Mouse (Mus musculus): ENCODE measurements around the gene Avpr2. TPM values are rescaled to one million over a fixed set of nuclear protein-coding genes. Genes with fewer than 3 reads are reported as not detected.

Avpr2 gene
- polyA plus RNA-seq (2014; fragmentation: Illumina TruSeq; extraction: RNeasy Lipid Tissue Mini Kit (QIAGEN cat#74804)): not detected

DNA sequence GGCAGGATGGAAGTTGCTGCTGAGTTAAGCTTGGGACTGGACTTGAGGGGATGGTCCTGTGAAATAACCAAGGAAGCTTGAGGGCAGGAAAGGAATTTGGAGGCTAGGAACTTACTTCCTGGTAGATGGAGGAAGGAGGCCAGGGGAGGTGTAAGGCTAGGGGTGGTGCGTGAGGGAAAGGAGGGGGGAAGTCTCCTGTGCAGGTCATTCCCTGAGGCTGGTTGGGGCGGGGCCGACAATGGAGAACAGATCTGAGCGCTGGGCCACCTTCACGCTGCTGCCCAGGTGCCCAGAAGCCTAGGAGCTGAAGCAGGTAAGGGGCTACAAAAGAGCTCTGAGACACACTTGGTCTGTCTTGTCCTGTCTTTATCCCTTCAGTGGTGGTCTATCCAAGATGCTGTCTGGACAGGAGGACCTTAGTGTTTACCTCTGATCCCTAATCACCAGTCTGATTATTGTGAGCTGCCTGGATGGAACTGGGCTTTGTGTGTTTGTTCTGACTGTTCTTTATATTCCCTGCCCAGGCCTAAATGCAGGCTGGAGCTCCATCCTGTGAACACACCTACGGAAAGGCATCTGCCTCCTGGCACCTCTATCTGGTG is at the start of gene Avpr2:
Gene Avpr2 (plus strand): TSS at position 552 of the 602 bp plus-strand sequence.

DNA sequence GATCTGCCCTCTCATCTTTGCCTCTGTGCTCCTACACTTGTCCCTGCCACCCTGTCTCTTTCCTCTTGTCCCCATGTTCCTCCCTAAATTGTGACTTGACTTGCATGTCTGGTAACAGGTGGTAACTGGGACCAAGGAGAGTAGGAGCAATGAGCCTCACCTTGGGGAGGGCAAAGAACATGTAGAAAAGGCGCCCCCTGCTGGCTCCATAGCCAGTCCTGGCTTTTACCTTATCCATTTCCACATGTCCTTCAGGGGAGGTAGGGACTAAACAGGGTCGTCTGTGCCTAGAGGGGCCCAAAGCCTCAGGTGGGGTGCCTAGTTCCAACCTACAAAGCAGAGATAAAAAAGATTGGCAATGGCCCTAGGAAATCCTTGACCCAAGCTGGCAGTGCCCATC is 3.8 kb downstream of the Avpr2 start, which contains the start of gene L1cam:
Gene L1cam (minus strand): TSS at position 387 of the 400 bp plus-strand sequence.

DNA sequence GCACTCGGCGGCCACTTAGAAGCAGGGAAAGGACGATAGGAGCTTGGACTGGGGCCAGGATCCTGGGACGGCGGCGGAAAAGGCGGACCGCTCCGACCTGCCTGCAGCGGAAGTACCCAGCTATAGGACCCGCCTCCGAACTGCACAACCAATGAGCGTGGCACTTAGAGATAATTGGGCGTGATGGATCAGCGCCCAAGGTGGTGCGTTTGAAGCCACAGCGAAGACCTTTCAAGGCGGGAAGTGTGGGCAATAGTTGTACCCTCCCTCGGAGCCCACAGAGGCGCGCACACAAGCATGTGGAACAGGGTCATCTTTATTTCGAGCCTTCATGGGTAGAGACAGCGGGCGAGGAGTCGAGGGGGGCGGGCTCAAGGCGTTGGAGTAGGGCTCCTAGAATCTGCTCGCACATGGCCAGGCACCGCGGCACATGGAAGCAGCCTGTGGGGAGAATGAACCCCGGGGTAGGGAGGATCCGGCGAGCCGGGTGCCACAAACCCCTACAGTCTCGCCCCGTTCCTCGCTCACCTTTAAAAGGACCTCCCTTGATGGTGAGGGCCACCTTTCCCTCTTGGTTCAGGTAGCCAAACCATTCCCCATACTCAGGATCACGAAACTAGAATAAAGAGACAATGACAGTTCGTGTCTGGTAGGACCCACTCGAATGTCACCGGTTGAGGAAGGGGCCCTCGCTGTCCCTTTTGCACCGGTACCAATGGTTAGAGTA is 30.1 kb downstream of the Avpr2 start, which contains the start of the genes Arhgap4 and Naa10:
Gene Arhgap4 (minus strand): TSS at position 48 of the 727 bp plus-strand sequence.
Gene Naa10 (minus strand): TSS at position 122 of the 727 bp plus-strand sequence.

DNA sequence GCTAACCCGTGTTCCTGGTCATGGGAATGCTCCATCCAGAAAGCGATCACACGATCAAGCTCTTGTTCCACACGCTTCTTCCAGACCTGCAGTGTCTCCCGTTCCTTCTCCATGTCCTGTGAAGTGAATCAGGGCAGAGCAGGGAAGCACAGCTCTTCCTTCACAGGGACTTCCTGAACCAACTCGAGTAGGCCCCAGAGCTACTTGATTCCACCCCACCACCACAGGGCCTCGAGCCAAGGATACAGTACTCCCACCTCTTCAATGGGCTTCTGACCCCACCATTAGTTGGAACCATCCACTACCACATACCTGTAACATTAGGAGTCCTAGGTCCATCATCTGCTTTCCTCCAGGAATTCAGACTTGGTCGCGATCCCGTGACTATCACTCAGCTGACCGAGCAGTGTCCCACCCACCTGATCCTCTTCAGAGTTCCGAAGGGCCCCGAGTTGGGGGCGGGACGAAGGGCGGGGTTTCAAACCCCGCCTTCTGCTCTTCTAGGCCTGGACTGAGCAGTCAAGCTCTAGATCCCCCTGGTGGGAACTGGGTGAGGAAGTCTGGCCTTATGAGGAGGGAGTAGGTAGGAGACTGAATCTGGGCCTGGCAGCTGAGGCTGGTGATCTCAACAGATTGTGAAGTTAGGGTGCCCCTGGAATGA is 38.6 kb downstream of the Avpr2 start, which contains the start of gene Renbp:
Gene Renbp (minus strand): TSS at position 449 of the 661 bp plus-strand sequence.

Other genes starting within 250 kb of the Avpr2 start
- gene Pnck, start 232.0 kb upstream of the Avpr2 start, polyA plus RNA-seq (2014; fragmentation: Illumina TruSeq; extraction: RNeasy Lipid Tissue Mini Kit (QIAGEN cat#74804)): not detected
- 24.7 TPM for gene Slc6a8, start 219.0 kb upstream of the Avpr2 start, polyA plus RNA-seq (2014; fragmentation: Illumina TruSeq; extraction: RNeasy Lipid Tissue Mini Kit (QIAGEN cat#74804))
- 139 TPM for gene Bcap31, start 175.9 kb upstream of the Avpr2 start, polyA plus RNA-seq (2014; fragmentation: Illumina TruSeq; extraction: RNeasy Lipid Tissue Mini Kit (QIAGEN cat#74804))
- 1.4 TPM for gene Abcd1, start 175.5 kb upstream of the Avpr2 start, polyA plus RNA-seq (2014; fragmentation: Illumina TruSeq; extraction: RNeasy Lipid Tissue Mini Kit (QIAGEN cat#74804))
- gene Plxnb3, start 135.0 kb upstream of the Avpr2 start, polyA plus RNA-seq (2014; fragmentation: Illumina TruSeq; extraction: RNeasy Lipid Tissue Mini Kit (QIAGEN cat#74804)): not detected
- gene Srpk3, start 117.7 kb upstream of the Avpr2 start, polyA plus RNA-seq (2014; fragmentation: Illumina TruSeq; extraction: RNeasy Lipid Tissue Mini Kit (QIAGEN cat#74804)): not detected
- 19.0 TPM for gene Idh3g, start 105.2 kb upstream of the Avpr2 start, polyA plus RNA-seq (2014; fragmentation: Illumina TruSeq; extraction: RNeasy Lipid Tissue Mini Kit (QIAGEN cat#74804))
- gene Ssr4, start 105.1 kb upstream of the Avpr2 start, polyA plus RNA-seq (2014; fragmentation: Illumina TruSeq; extraction: RNeasy Lipid Tissue Mini Kit (QIAGEN cat#74804)): 14.9 TPM
- 1.2 TPM for gene Pdzd4, start 67.1 kb upstream of the Avpr2 start, polyA plus RNA-seq (2014; fragmentation: Illumina TruSeq; extraction: RNeasy Lipid Tissue Mini Kit (QIAGEN cat#74804))
- gene L1cam, start 4.0 kb downstream of the Avpr2 start, polyA plus RNA-seq (2014; fragmentation: Illumina TruSeq; extraction: RNeasy Lipid Tissue Mini Kit (QIAGEN cat#74804)): 0.48 TPM
- 0.46 TPM for gene Arhgap4, start 29.8 kb downstream of the Avpr2 start, polyA plus RNA-seq (2014; fragmentation: Illumina TruSeq; extraction: RNeasy Lipid Tissue Mini Kit (QIAGEN cat#74804))
- gene Naa10, start 29.8 kb downstream of the Avpr2 start, polyA plus RNA-seq (2014; fragmentation: Illumina TruSeq; extraction: RNeasy Lipid Tissue Mini Kit (QIAGEN cat#74804)): 6.2 TPM
- 2.0 TPM for gene Renbp, start 38.7 kb downstream of the Avpr2 start, polyA plus RNA-seq (2014; fragmentation: Illumina TruSeq; extraction: RNeasy Lipid Tissue Mini Kit (QIAGEN cat#74804))
- 43.7 TPM for gene Hcfc1, start 74.3 kb downstream of the Avpr2 start, polyA plus RNA-seq (2014; fragmentation: Illumina TruSeq; extraction: RNeasy Lipid Tissue Mini Kit (QIAGEN cat#74804))
- 50.0 TPM for gene Irak1, start 131.8 kb downstream of the Avpr2 start, polyA plus RNA-seq (2014; fragmentation: Illumina TruSeq; extraction: RNeasy Lipid Tissue Mini Kit (QIAGEN cat#74804))
- not detected for gene Opn1mw, start 235.4 kb downstream of the Avpr2 start, polyA plus RNA-seq (2014; fragmentation: Illumina TruSeq; extraction: RNeasy Lipid Tissue Mini Kit (QIAGEN cat#74804))
- gene Mecp2, start 243.3 kb downstream of the Avpr2 start, polyA plus RNA-seq (2014; fragmentation: Illumina TruSeq; extraction: RNeasy Lipid Tissue Mini Kit (QIAGEN cat#74804)): 39.6 TPM

All from ovary, adult 10 weeks (tissue).